Mouse (Mus musculus): ENCODE data around the gene Rhob.

The Rhob gene

GRCm38 (mm10) chr12:8499871-8500596 is at the start of gene Rhob:
Gene Rhob, minus strand, starts transcription at chr12:8500009.
- in situ Hi-C loops (cut with MboI, MseI) = loop anchor here (5.0 kb wide), 1 partner anchor 178 kb away; no protein-coding TSS in a partner anchor

- in situ Hi-C loops (cut with MboI, MseI) = no loop called here
These were observed 47.5 kb upstream of the Rhob start for GRCm38 (mm10) chr12:8547357-8547756.

- in situ Hi-C loops (cut with MboI, MseI) = no loop called here
These were observed 47.0 kb upstream of the Rhob start for GRCm38 (mm10) chr12:8546801-8547200.

GRCm38 (mm10) chr12:8545066-8545610 is 45.3 kb upstream of the Rhob start:
- in situ Hi-C loops (cut with MboI, MseI) = no loop called here

- in situ Hi-C loops (cut with MboI, MseI) = no loop called here
These were observed 42.6 kb upstream of the Rhob start for GRCm38 (mm10) chr12:8542371-8542770.

- in situ Hi-C loops (cut with MboI, MseI) = no loop called here
These were observed 39.7 kb upstream of the Rhob start for GRCm38 (mm10) chr12:8539471-8539870.

- in situ Hi-C loops (cut with MboI, MseI) = no loop called here
These were observed 37.5 kb upstream of the Rhob start for GRCm38 (mm10) chr12:8537291-8537690.

GRCm38 (mm10) chr12:8536221-8536965 is 36.6 kb upstream of the Rhob start:
- in situ Hi-C loops (cut with MboI, MseI) = no loop called here

GRCm38 (mm10) chr12:8535596-8535995 is 35.8 kb upstream of the Rhob start:
- in situ Hi-C loops (cut with MboI, MseI) = no loop called here

- in situ Hi-C loops (cut with MboI, MseI) = no loop called here
These were observed 35.1 kb upstream of the Rhob start for GRCm38 (mm10) chr12:8534915-8535314.

- in situ Hi-C loops (cut with MboI, MseI) = no loop called here
These were observed 28.0 kb upstream of the Rhob start for GRCm38 (mm10) chr12:8527770-8528169.

- in situ Hi-C loops (cut with MboI, MseI) = no loop called here
These were observed 27.4 kb upstream of the Rhob start for GRCm38 (mm10) chr12:8527175-8527574.

- in situ Hi-C loops (cut with MboI, MseI) = no loop called here
These were observed 24.3 kb upstream of the Rhob start for GRCm38 (mm10) chr12:8524062-8524461.

- in situ Hi-C loops (cut with MboI, MseI) = no loop called here
These were observed 22.9 kb upstream of the Rhob start for GRCm38 (mm10) chr12:8522711-8523110.

GRCm38 (mm10) chr12:8521375-8522047 is 21.7 kb upstream of the Rhob start:
- in situ Hi-C loops (cut with MboI, MseI) = no loop called here

GRCm38 (mm10) chr12:8519431-8520160 is 19.8 kb upstream of the Rhob start:
- in situ Hi-C loops (cut with MboI, MseI) = no loop called here

GRCm38 (mm10) chr12:8511037-8511882 is 11.5 kb upstream of the Rhob start:
- in situ Hi-C loops (cut with MboI, MseI) = no loop called here

GRCm38 (mm10) chr12:8510317-8510988 is 10.6 kb upstream of the Rhob start:
- in situ Hi-C loops (cut with MboI, MseI) = no loop called here

- in situ Hi-C loops (cut with MboI, MseI) = no loop called here
These were observed 9.9 kb upstream of the Rhob start for GRCm38 (mm10) chr12:8509693-8510092.

Data from T-helper 1 cell (primary cell).